Mouse (Mus musculus) thymus, adult 2 months (tissue): Measurements from ENCODE around the gene Pde11a.

Experiments
- CTCF ChIP-seq: fragments of 200-500 bp; IDR thresholded peaks from 2 replicates; pipeline ENCODE4 v1.5.1; 2012; ENCODE audit warnings: mild to moderate bottlenecking, control low read depth, low read length, moderate library complexity, borderline replicate concordance; ENCODE audit not compliant: control insufficient read depth, poor library complexity, insufficient read depth; ENCODE audit errors: extremely low read depth
- POLR2A ChIP-seq: fragments of 200-500 bp; IDR thresholded peaks from 2 replicates; pipeline ENCODE4 v1.6.1; 2012; ENCODE audit warnings: mild to moderate bottlenecking, low read length, control low read depth, moderate library complexity; ENCODE audit not compliant: control insufficient read depth, poor library complexity, insufficient read depth; ENCODE audit errors: extremely low read depth

DNA sequence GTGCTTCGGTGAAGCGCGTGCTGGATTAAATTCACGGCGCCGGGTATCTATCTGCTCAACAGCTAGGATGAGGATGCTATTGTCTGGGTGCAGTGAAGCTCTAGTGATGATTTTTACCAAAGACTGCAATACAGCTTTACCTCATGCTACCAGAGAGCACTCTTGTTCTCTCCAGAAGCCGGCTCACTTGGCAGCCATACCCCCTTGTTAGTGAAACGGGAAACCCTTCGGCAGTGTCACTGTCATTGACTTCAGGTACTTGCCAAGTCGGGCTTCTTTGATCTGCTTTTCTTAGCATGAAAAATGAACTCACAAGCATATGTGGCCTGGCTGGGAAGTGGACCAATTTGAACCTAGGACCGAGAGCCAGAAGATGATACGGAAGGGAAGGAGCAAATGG, 290.8 kb downstream of the Pde11a start:
- no peak for TF ChIP-seq POLR2A
- TF ChIP-seq CTCF, result no peak
